Mouse (Mus musculus): Measurements from ENCODE around the gene Gpr174.

GRCm38 (mm10) chrX:107264619-107265018, 8.9 kb downstream of the Gpr174 start:
- TF ChIP-seq POLR2A (IDR thresholded peaks at IDR 0.05; ENCODE audit: extremely low read depth, insufficient read depth, low read length) (no peak), CTCF (IDR thresholded peaks at IDR 0.05; ENCODE audit: low read depth, low read length) (no peak)
